8 mouse cellular contexts compared by ENCODE assay signal in genomic region chr11:56107929-56108328, GRCm38 (mm10).
DNase-seq lines count a peak whose midpoint lies in the region; ATAC-seq lines count a peak whose summit lies in the region.

No protein-coding gene starts in this region.

- peak; percentile 39 for DNase-seq in MN1 (ENCODE audit: low spot score)
- DNase-seq in brain, adult 2 months (ENCODE audit: low read depth, low spot score) = peak; percentile 87
- DNase-seq in fibroblast of lung, adult 2 months (ENCODE audit: low read depth) = peak; percentile 44
- peak; percentile 54 to 70 for DNase-seq in heart, postnatal 36 days
- peak; percentile 49 to 94 for DNase-seq in layer of hippocampus, postnatal 25 days (ENCODE audit: extremely low spot score in 1 of 2, low spot score in 1 of 2)
- DNase-seq in right cerebral cortex, postnatal 14 days = peak; percentile 80
- DNase-seq in natural killer cell, adult 2 months (ENCODE audit: low spot score in 2 of 2) = no peak

- intact Hi-C loops in heart, postnatal 36 days (cut with DNase I) = loop anchor here (1.0 to 5.0 kb wide), 3 partner anchors 95 to 590 kb away; no protein-coding TSS in a partner anchor

- ATAC-seq in megakaryocyte, adult 5-6 weeks (ENCODE audit: poor library complexity, severe bottlenecking) = peak; percentile 57; the same call in 1 of the 2 replicates

Comparison
In these comparisons a context has a peak if more than half of its experiments do, and no peak if none do; other contexts are left out.
1. DNase-seq: peak in MN1 (single experiment), brain, adult 2 months (single experiment), fibroblast of lung, adult 2 months (single experiment), heart, postnatal 36 days (2 of 2), layer of hippocampus, postnatal 25 days (2 of 2) and right cerebral cortex, postnatal 14 days (single experiment); none in natural killer cell, adult 2 months (0 of 2).